Mouse (Mus musculus) neural tube, embryonic 15.5 days (tissue): ENCODE results near the gene Actr5. TPM values are rescaled to one million over a fixed set of nuclear protein-coding genes. Genes with fewer than 3 reads are reported as not detected.

Experiments
- ATAC-seq: fragments of 200-750 bp; cut with Nextera tagmentation; 2 replicates; pipeline ENCODE4 v1.8.0; 2017; ENCODE audit warnings: mild to moderate bottlenecking, moderate TSS enrichment, moderate library complexity; ENCODE audit not compliant: low FRiP score
- H3K27ac ChIP-seq: fragments of 300-500 bp; sonication (generic); replicated peaks from 2 replicates; pipeline ENCODE4 v1.5.1; 2015; ENCODE audit warnings: mild to moderate bottlenecking, inconsistent platforms
- H3K27me3 ChIP-seq: fragments of 300-500 bp; sonication (generic); replicated peaks from 2 replicates; pipeline ENCODE4 v1.6.1; 2015; ENCODE audit warnings: inconsistent platforms
- H3K36me3 ChIP-seq: fragments of 300-500 bp; sonication (generic); 2 replicates; pipeline ENCODE4 v1.6.1; 2015; ENCODE audit warnings: inconsistent platforms
- H3K4me1 ChIP-seq: fragments of 300-500 bp; sonication (generic); 2 replicates; pipeline ENCODE4 v1.6.1; 2015; ENCODE audit warnings: inconsistent platforms
- H3K4me2 ChIP-seq: fragments of 300-500 bp; sonication (generic); 2 replicates; pipeline ENCODE4 v1.6.1; 2015; ENCODE audit warnings: inconsistent platforms, mild to moderate bottlenecking, moderate library complexity
- H3K4me3 ChIP-seq: fragments of 300-500 bp; sonication (generic); replicated peaks from 2 replicates; pipeline ENCODE4 v1.5.1; 2015; ENCODE audit warnings: mild to moderate bottlenecking, inconsistent platforms
- H3K9ac ChIP-seq: fragments of 300-500 bp; sonication (generic); replicated peaks from 2 replicates; pipeline ENCODE4 v1.6.1; 2015; ENCODE audit warnings: mild to moderate bottlenecking, inconsistent platforms
- H3K9me3 ChIP-seq: fragments of 300-500 bp; sonication (generic); replicated peaks from 2 replicates; pipeline ENCODE4 v1.6.1; 2016; ENCODE audit warnings: inconsistent platforms
- WGBS: fragments of 180-500 bp; shearing (Covaris S2); methylation state at CpG from one replicate; pipeline ENCODE4 v1.1.7; 2015; ENCODE audit warnings: mixed read lengths; 5-methylcytosine and 5-hydroxymethylcytosine counted together
- polyA plus RNA-seq: library from polyadenylated mRNA; unstranded; fragments of >200 nt; fragmentation: Nextera tagmentation; extraction: Ambion mirVana; gene quantifications from 2 replicates; pipeline ENCODE4 v1.2.1, GENCODE M21; 2015

Gene Actr5
- 11.4 TPM in 2 replicates for polyA plus RNA-seq

DNA sequence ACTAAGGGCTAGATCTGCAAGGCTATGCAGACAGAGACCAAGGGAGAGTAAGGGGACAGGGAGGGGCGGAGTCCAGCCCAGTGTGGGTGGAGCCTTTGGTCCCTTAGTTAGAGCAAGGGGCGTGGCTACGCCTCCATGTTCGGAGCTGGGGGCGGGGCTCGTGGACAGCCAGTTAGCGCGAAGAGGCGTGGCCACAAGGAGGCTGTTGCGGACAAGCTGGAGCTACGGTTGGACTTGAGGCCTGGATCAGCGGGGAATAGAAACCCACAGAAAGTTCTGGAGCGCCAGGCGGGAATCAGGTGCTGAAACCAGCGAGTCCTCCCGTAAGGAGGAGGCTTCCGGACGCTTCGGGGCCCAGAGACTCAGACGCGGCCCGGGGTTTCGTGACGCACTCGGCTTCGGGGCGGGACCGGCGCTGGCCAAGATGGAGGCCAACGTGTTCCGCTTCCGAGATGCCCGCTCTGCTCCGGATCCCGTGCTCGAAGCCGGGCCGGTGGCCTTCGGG is at the start of gene Actr5:
TSS of gene Actr5 (plus strand) at position 171 of the 505 bp plus-strand sequence.
- peak; percentile 96 for ATAC-seq
- peak within 1 kb of the TSS; percentile 73 for H3K4me2 ChIP-seq
- peak within 1 kb of the TSS; percentile 69 for H3K4me3 ChIP-seq
- peaks cover 19% of the 10 kb centered on the region for H3K36me3 ChIP-seq
- peaks cover 11% of the 10 kb centered on the region for H3K27me3 ChIP-seq
- peak within 1 kb of the TSS; percentile 89 for H3K27ac ChIP-seq
- under 1% methylated on average over 39 of the region's 39 CpGs for WGBS
- peak within 1 kb of the TSS; percentile 69 for H3K9ac ChIP-seq
- H3K4me1 ChIP-seq = peaks cover 20% of the 10 kb centered on the region
- H3K9me3 ChIP-seq = no peaks in the 10 kb centered on the region

GRCm38 (mm10) chr2:158579979-158580378 is 44.7 kb upstream of the Actr5 start:
- Histone ChIP-seq H3K4me2 (no peak overlapping the region), H3K9me3 (no peaks in the 10 kb centered on the region), H3K36me3 (no peaks in the 10 kb centered on the region), H3K9ac (no peak overlapping the region), H3K4me1 (peaks cover 12% of the 10 kb centered on the region), H3K4me3 (no peak overlapping the region), H3K27me3 (peaks cover 3% of the 10 kb centered on the region; the same call in 1 of the 2 replicates), H3K27ac (no peak overlapping the region)
- ATAC-seq = no peak
- 32% methylated on average over 4 of the region's 4 CpGs for WGBS

DNA sequence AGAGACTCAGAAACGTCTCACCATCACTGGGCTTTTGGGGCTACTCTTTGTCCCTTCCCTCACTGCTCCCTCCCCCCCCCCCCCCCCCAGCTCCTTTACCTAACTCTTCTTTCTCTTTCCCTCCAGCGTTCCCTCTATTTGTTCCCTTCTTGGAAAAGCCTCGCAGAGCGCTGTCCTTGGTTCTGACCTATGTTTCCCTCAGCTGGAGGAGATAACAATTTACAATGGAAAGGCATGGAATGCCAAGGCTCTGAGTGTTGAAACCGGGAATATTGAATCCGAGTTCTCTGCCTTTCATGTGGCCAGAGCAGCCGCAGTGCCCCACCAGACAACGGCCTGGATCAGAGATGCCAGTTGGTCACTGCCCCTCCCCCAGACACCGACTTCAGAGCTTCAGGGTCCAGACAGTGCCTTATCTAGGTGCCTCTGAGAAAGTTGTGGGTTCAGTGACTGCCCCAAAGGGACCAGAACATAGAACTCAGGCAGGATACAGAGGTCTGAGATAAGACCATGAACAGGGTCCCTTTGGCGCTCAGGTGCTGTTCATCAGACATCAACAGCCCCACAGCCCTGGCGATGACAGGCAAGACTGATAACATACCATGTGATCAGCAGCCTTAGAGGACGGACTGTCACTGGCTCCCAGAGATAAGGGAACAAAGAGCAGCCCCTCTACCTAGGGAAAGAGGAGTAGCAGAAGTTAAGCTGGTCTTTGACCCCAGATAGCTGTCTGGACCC is 39.9 kb upstream of the Actr5 start:
- Histone ChIP-seq H3K27me3 (peaks cover 11% of the 10 kb centered on the region), H3K4me1 (peaks cover 29% of the 10 kb centered on the region), H3K27ac (no peak overlapping the region), H3K9ac (no peak overlapping the region), H3K36me3 (no peaks in the 10 kb centered on the region), H3K4me3 (no peak overlapping the region), H3K9me3 (no peaks in the 10 kb centered on the region), H3K4me2 (no peak overlapping the region)
- WGBS = 12% methylated on average over 12 of the region's 12 CpGs
- ATAC-seq = no peak

DNA sequence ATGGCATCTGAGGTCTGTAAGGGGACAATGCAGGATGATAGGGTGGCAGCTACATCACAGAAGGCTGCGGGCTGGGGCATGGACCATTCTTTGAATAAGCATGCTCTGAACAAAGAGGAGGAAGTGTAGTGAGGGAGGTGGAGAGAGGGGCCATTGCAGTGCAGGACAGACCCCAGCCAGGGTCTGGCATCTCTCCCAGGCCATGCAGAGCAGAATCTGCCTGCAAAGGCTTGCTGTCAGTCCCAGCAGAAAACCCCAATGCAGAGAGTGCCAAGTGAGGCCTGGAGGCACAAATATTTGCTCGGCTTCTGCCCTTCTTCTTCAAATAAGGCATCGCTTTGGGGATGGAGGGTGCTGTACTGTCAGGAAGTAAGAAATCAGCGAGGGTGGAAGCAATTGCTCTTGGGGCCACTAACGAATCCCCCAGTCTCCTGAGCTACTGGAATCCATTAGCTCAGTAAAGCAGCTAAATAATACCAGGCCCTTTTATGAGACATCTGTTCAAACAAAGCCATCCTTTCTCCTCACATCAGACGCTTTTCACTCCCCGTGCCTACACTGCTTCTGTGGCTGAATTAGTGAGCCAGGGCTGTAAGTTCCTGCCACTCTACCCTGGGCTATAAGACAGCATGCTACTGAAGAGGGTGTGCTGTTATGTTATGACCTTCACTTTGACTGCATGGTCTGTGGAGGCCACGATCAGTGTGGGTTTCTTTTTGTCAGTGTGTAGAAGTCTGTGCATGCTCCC is 36.0 kb upstream of the Actr5 start:
- no peak overlapping the region for H3K4me2 ChIP-seq

DNA sequence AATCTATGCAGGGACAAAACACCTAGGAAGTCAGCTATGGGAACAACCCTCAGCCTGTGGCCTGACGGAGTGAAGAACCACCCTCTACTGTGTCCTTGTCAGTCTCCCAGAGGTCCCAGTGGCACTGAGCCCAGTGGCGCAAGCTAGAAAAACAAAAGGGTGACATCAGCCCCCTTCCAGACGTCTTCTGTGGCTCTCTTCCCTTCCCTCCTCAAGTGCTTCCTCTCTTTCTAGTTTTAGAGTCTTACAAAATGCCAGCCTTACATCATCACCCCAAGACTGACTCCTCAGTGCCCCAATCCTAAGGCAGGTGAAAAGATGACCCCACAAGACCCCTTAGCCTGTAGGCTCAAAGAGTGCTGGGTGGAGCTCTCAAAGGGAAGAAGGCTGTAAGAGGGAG is 34.2 kb upstream of the Actr5 start:
- WGBS = 57% methylated on average over 3 of the region's 3 CpGs
- Histone ChIP-seq H3K9me3 (no peaks in the 10 kb centered on the region), H3K27me3 (0 out of 2 replicates have a peak, but pooled peaks cover 4% of the 10 kb centered on the region), H3K36me3 (no peaks in the 10 kb centered on the region), H3K4me1 (peaks cover 37% of the 10 kb centered on the region), H3K27ac (no peak overlapping the region), H3K9ac (no peak overlapping the region), H3K4me3 (no peak overlapping the region), H3K4me2 (no peak overlapping the region)
- no peak for ATAC-seq

More for the DNA sequence above, 36.0 kb upstream of the Actr5 start:
- WGBS = 14% methylated on average over 8 of the region's 8 CpGs
- no peak overlapping the region for H3K9ac ChIP-seq
- H3K27ac ChIP-seq = peak overlapping the region; percentile 72
- ATAC-seq = peak; percentile 38; the same call in 1 of the 2 replicates
- H3K9me3 ChIP-seq = no peaks in the 10 kb centered on the region
- H3K36me3 ChIP-seq = no peaks in the 10 kb centered on the region
- peaks cover 32% of the 10 kb centered on the region for H3K4me1 ChIP-seq
- H3K27me3 ChIP-seq = peaks cover 11% of the 10 kb centered on the region
- H3K4me3 ChIP-seq = no peak overlapping the region

- Histone ChIP-seq H3K4me2 (no peak overlapping the region), H3K9me3 (no peaks in the 10 kb centered on the region), H3K4me1 (peaks cover 44% of the 10 kb centered on the region), H3K9ac (no peak overlapping the region), H3K27ac (no peak overlapping the region; the same call in 1 of the 2 replicates), H3K36me3 (no peaks in the 10 kb centered on the region), H3K4me3 (no peak overlapping the region), H3K27me3 (0 out of 2 replicates have a peak, but pooled peaks cover 2% of the 10 kb centered on the region)
- WGBS = 29% methylated on average over 5 of the region's 5 CpGs
- no peak for ATAC-seq
These were observed 33.4 kb upstream of the Actr5 start for GRCm38 (mm10) chr2:158591286-158591685.

- Histone ChIP-seq H3K36me3 (no peaks in the 10 kb centered on the region), H3K9me3 (no peaks in the 10 kb centered on the region), H3K27me3 (0 out of 2 replicates have a peak, but pooled peaks cover under 1% of the 10 kb centered on the region), H3K9ac (no peak overlapping the region), H3K4me2 (no peak overlapping the region), H3K4me3 (no peak overlapping the region), H3K27ac (no peak overlapping the region), H3K4me1 (peaks cover 40% of the 10 kb centered on the region)
- no peak for ATAC-seq
- 65% methylated on average over 4 of the region's 4 CpGs for whole genome bisulfite sequencing
These were observed 31.3 kb upstream of the Actr5 start for GRCm38 (mm10) chr2:158593371-158593770.

DNA sequence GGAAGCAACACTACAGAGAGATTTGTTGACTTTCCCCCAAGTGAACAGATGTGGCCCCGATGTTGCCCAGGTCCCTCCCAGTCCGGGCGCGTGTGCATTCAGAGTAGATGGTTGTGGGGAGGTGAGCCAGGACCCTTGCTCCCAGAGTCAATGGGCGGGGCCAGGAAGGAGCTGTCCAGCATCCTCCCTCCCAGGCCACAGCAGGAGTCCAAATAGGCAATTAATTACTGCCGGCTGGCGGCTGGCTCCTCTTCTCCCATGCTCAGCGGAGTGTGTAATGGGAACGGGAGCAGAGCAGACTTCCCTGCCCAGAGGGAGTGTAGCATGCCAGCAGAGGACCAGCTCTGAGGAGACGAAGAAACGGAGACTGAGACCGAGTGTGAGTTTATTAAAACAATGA is 29.6 kb upstream of the Actr5 start:
- Histone ChIP-seq H3K36me3 (no peaks in the 10 kb centered on the region), H3K4me1 (peaks cover 24% of the 10 kb centered on the region), H3K4me3 (0 out of 2 replicates have a peak overlapping the region, but pooled peaks have one; percentile 11), H3K27ac (peak overlapping the region; percentile 67), H3K9ac (peak overlapping the region; percentile 0; the same call in 1 of the 2 replicates), H3K9me3 (no peaks in the 10 kb centered on the region), H3K27me3 (peaks cover 8% of the 10 kb centered on the region; the same call in 1 of the 2 replicates), H3K4me2 (peak overlapping the region; percentile 43)
- ATAC-seq = peak; percentile 76
- WGBS = under 1% methylated on average over 12 of the region's 12 CpGs

GRCm38 (mm10) chr2:158595577-158595976 is 29.1 kb upstream of the Actr5 start:
- Histone ChIP-seq H3K4me2 (peak overlapping the region; percentile 43), H3K4me1 (peaks cover 22% of the 10 kb centered on the region), H3K27me3 (peaks cover 11% of the 10 kb centered on the region; the same call in 1 of the 2 replicates), H3K9me3 (no peaks in the 10 kb centered on the region), H3K27ac (peak overlapping the region; percentile 67), H3K9ac (peak overlapping the region; percentile 0; the same call in 1 of the 2 replicates), H3K36me3 (no peaks in the 10 kb centered on the region), H3K4me3 (no peak overlapping the region)
- no peak for ATAC-seq
- WGBS = 17% methylated on average over 7 of the region's 7 CpGs

DNA sequence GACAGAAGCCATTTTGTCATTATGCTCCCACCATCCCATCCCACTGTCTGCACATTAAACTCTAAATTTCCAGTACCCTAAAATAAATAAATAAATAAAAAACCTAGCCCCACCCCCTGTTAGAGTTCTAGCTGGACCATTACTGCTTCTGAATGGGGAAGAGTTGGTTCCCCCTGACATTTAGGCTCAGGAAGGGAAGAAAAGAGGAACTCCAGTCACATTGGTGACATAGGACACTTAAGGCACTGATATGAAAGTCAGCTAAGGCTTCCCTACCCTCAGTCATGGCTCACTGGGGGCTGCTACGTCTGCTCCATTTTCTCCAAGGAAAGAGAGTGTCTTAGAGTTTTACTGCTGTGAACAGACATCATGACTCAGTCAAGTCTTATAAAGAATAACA is 27.9 kb upstream of the Actr5 start:
- Histone ChIP-seq H3K4me2 (no peak overlapping the region), H3K4me1 (peaks cover 16% of the 10 kb centered on the region), H3K4me3 (no peak overlapping the region), H3K9ac (no peak overlapping the region), H3K27ac (no peak overlapping the region), H3K27me3 (peaks cover 21% of the 10 kb centered on the region), H3K9me3 (no peaks in the 10 kb centered on the region), H3K36me3 (no peaks in the 10 kb centered on the region)
- WGBS = 61% methylated on average over 1 of the region's 1 CpGs
- ATAC-seq = no peak

GRCm38 (mm10) chr2:158600517-158600916 is 24.2 kb upstream of the Actr5 start:
- H3K9me3 ChIP-seq = no peaks in the 10 kb centered on the region
- 9% methylated on average over 3 of the region's 3 CpGs for WGBS
- H3K4me1 ChIP-seq = peaks cover 27% of the 10 kb centered on the region
- H3K27me3 ChIP-seq = peaks cover 28% of the 10 kb centered on the region
- no peak overlapping the region for H3K27ac ChIP-seq
- no peaks in the 10 kb centered on the region for H3K36me3 ChIP-seq
- no peak for ATAC-seq
- no peak overlapping the region for H3K4me2 ChIP-seq
- no peak overlapping the region for H3K9ac ChIP-seq
- no peak overlapping the region for H3K4me3 ChIP-seq
